Mouse (Mus musculus) intestine, postnatal 0 days (tissue): Measurements from ENCODE around the gene Art3. TPM values are rescaled to one million over a fixed set of nuclear protein-coding genes. Genes with fewer than 3 reads are reported as not detected.

ENCODE experiments used
- ATAC-seq: fragments of 200-750 bp; cut with Nextera tagmentation; 2 replicates; pipeline ENCODE4 v1.8.0; 2017; ENCODE audit warnings: mild to moderate bottlenecking, moderate TSS enrichment, moderate library complexity
- H3K27ac ChIP-seq: fragments of 300-500 bp; sonication (generic); 2 replicates; pipeline ENCODE4 v1.5.1; 2014; ENCODE audit warnings: mild to moderate bottlenecking, low read depth, low read length, moderate library complexity
- H3K27me3 ChIP-seq: fragments of 300-500 bp; sonication (generic); replicated peaks from 2 replicates; pipeline ENCODE4 v1.6.1; 2014; ENCODE audit warnings: low read length, mixed read lengths; ENCODE audit not compliant: control insufficient read depth, insufficient read depth
- H3K36me3 ChIP-seq: fragments of 300-500 bp; sonication (generic); 2 replicates; pipeline ENCODE4 v1.6.1; 2014; ENCODE audit warnings: mild to moderate bottlenecking, moderate library complexity; ENCODE audit not compliant: control insufficient read depth, insufficient read depth
- H3K4me1 ChIP-seq: fragments of 300-500 bp; sonication (generic); replicated peaks from 2 replicates; pipeline ENCODE4 v1.6.1; 2014; ENCODE audit warnings: antibody characterized with exemption, low read length, mixed read lengths; ENCODE audit not compliant: control insufficient read depth, insufficient read depth
- H3K4me2 ChIP-seq: fragments of 300-500 bp; sonication (generic); replicated peaks from 2 replicates; pipeline ENCODE4 v1.6.1; 2014; ENCODE audit warnings: low read depth, mild to moderate bottlenecking, moderate library complexity
- H3K4me3 ChIP-seq: fragments of 300-500 bp; sonication (generic); 2 replicates; pipeline ENCODE4 v1.5.1; 2014; ENCODE audit warnings: low read depth, low read length
- H3K9ac ChIP-seq: fragments of 300-500 bp; sonication (generic); 2 replicates; pipeline ENCODE4 v1.6.1; 2014; ENCODE audit warnings: mild to moderate bottlenecking, low read depth, low read length
- H3K9me3 ChIP-seq: fragments of 300-500 bp; sonication (generic); 2 replicates; pipeline ENCODE4 v1.6.1; 2016; ENCODE audit warnings: mixed run types; ENCODE audit not compliant: control insufficient read depth
- CTCF ChIP-seq: sonication (generic); IDR thresholded peaks from 2 replicates; pipeline ENCODE4 v1.5.1; 2016; ENCODE audit warnings: low read depth, mild to moderate bottlenecking, control low read depth, antibody characterized with exemption, moderate library complexity
- WGBS: fragments of 180-500 bp; shearing (Covaris S2); extraction: QIAGEN DNeasy Blood & Tissue Kit; methylation state at CpG from one replicate; pipeline ENCODE4 v1.1.7; 2014; 5-methylcytosine and 5-hydroxymethylcytosine counted together
- polyA plus RNA-seq: library from polyadenylated mRNA; unstranded; fragments of >200 nt; fragmentation: Nextera tagmentation; extraction: Ambion mirVana; gene quantifications from 2 replicates; pipeline ENCODE4 v1.2.1, GENCODE M21; 2015

The Art3 gene
- polyA plus RNA-seq, 1 experiment from 2014 or later = 12.7 TPM

- Histone ChIP-seq H3K4me2 (no peak overlapping the region), H3K27ac (no peak overlapping the region), H3K9ac (no peak overlapping the region), H3K4me3 (no peak overlapping the region), H3K27me3 (no peaks in the 10 kb centered on the region), H3K4me1 (no peaks in the 10 kb centered on the region; the same call in 1 of the 2 replicates), H3K9me3 (no peaks in the 10 kb centered on the region), H3K36me3 (no peaks in the 10 kb centered on the region)
- no peak for ATAC-seq
- no peak for TF ChIP-seq CTCF
- WGBS = 74% methylated on average over 6 of the region's 6 CpGs
Measured at GRCm38 (mm10) chr5:92370891-92371290, 39.3 kb downstream of the Art3 start.

DNA sequence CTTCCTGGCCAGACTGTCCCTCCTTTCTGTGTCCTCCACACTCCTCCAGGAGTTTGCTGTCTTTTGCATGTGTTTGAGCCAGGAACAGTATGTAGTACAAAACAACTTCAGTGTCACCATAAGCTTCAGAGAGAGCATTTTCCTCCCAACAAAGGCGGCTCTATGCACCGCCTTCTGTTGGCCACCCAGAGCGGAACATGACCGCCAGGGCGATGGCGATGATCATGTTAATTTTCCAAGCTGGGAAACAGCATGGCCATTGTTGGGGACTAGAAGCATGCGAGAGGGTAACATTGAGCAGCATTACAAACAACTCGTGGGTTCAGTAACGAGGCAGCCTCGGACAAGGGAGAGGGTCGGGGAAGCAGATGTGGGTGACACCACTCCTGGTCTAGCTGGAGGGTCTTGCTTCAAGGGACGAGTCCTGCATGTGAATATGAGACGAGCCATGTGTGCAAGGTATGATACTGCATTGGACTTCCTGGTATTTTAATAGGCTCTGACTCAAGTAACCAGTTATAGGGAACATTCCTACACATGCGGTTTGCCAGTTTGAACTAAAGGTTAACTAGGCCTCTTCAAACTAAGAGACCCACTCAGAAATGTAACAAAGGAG lies 39.8 kb downstream of the Art3 start:
- Histone ChIP-seq H3K27me3 (no peaks in the 10 kb centered on the region), H3K9ac (no peak overlapping the region), H3K9me3 (no peaks in the 10 kb centered on the region), H3K4me1 (no peaks in the 10 kb centered on the region), H3K27ac (no peak overlapping the region), H3K36me3 (no peaks in the 10 kb centered on the region), H3K4me3 (no peak overlapping the region), H3K4me2 (no peak overlapping the region)
- ATAC-seq = no peak
- TF ChIP-seq CTCF = no peak
- WGBS = 84% methylated on average over 14 of the region's 14 CpGs

GRCm38 (mm10) chr5:92372605-92373004 lies 41.0 kb downstream of the Art3 start:
- no peak for ATAC-seq
- no peaks in the 10 kb centered on the region for H3K36me3 ChIP-seq
- H3K4me1 ChIP-seq = no peaks in the 10 kb centered on the region
- WGBS = 23% methylated on average over 2 of the region's 2 CpGs
- no peak overlapping the region for H3K27ac ChIP-seq
- no peak overlapping the region for H3K9ac ChIP-seq
- H3K4me2 ChIP-seq = no peak overlapping the region
- H3K27me3 ChIP-seq = no peaks in the 10 kb centered on the region
- H3K9me3 ChIP-seq = no peaks in the 10 kb centered on the region
- H3K4me3 ChIP-seq = no peak overlapping the region
- no peak for TF ChIP-seq CTCF

- ATAC-seq = no peak
- H3K27ac ChIP-seq = no peak overlapping the region
- 46% methylated on average over 6 of the region's 6 CpGs for WGBS
Measured at GRCm38 (mm10) chr5:92374721-92375142, 43.1 kb downstream of the Art3 start.

GRCm38 (mm10) chr5:92375368-92375767 lies 43.7 kb downstream of the Art3 start:
- WGBS = 70% methylated on average over 17 of the region's 17 CpGs
- Histone ChIP-seq H3K4me1 (no peaks in the 10 kb centered on the region), H3K9me3 (no peaks in the 10 kb centered on the region), H3K4me2 (no peak overlapping the region), H3K27me3 (no peaks in the 10 kb centered on the region), H3K4me3 (no peak overlapping the region), H3K27ac (no peak overlapping the region), H3K9ac (no peak overlapping the region), H3K36me3 (no peaks in the 10 kb centered on the region)
- no peak for TF ChIP-seq CTCF
- no peak for ATAC-seq

More at GRCm38 (mm10) chr5:92374721-92375142, 43.1 kb downstream of the Art3 start:
- Histone ChIP-seq H3K9ac (no peak overlapping the region), H3K36me3 (no peaks in the 10 kb centered on the region), H3K4me3 (no peak overlapping the region), H3K9me3 (no peaks in the 10 kb centered on the region), H3K4me2 (no peak overlapping the region), H3K4me1 (no peaks in the 10 kb centered on the region), H3K27me3 (no peaks in the 10 kb centered on the region)
- peak; percentile 46 for TF ChIP-seq CTCF

- no peak for TF ChIP-seq CTCF
- H3K27me3 ChIP-seq = no peaks in the 10 kb centered on the region
- H3K36me3 ChIP-seq = no peaks in the 10 kb centered on the region
- no peaks in the 10 kb centered on the region for H3K9me3 ChIP-seq
- no peak overlapping the region for H3K9ac ChIP-seq
- H3K4me3 ChIP-seq = no peak overlapping the region
- WGBS = 16% methylated on average over 13 of the region's 13 CpGs
- no peak for ATAC-seq
- no peak overlapping the region for H3K4me2 ChIP-seq
- H3K4me1 ChIP-seq = no peaks in the 10 kb centered on the region
- no peak overlapping the region for H3K27ac ChIP-seq
Measured at GRCm38 (mm10) chr5:92376795-92377405, 45.3 kb downstream of the Art3 start.
